Comparison of ENCODE assay signal across 8 mouse cellular contexts in genomic region chr9:48481214-48482134, GRCm38 (mm10). TPM values are rescaled to one million over a fixed set of nuclear protein-coding genes. Genes with fewer than 3 reads are reported as not detected.
DNase-seq lines count a peak whose midpoint lies in the region; ATAC-seq lines count a peak whose summit lies in the region.

No protein-coding gene starts in this region.

- no peaks in the 10 kb centered on the region for H3K9me3 ChIP-seq in heart, embryonic 10.5 days
- H3K9me3 ChIP-seq in heart, embryonic 16.5 days (replicated peaks; ENCODE audit: control insufficient read depth, low read length): no peaks in the 10 kb centered on the region
- H3K9me3 ChIP-seq in lung, embryonic 16.5 days (ENCODE audit: control insufficient read depth, low read length): no peaks in the 10 kb centered on the region

- peak overlapping the region; percentile 96 for H3K4me2 ChIP-seq in heart, embryonic 16.5 days (ENCODE audit: low read depth, low read length)
- peak overlapping the region; percentile 95 for H3K4me2 ChIP-seq in lung, embryonic 16.5 days (ENCODE audit: low read depth, low read length)

- no peaks in the 10 kb centered on the region for H3K27me3 ChIP-seq in heart, embryonic 10.5 days (ENCODE audit: insufficient read depth, poor library complexity, severe bottlenecking)
- no peaks in the 10 kb centered on the region for H3K27me3 ChIP-seq in heart, embryonic 16.5 days (ENCODE audit: control insufficient read depth, insufficient read depth, low read length)
- H3K27me3 ChIP-seq in lung, embryonic 16.5 days (ENCODE audit: control insufficient read depth, insufficient read depth, low read depth, low read length): no peaks in the 10 kb centered on the region

- 31% methylated on average over 20 of the region's 20 CpGs for WGBS in heart, embryonic 10.5 days
- WGBS in heart, embryonic 16.5 days: 25% methylated on average over 20 of the region's 20 CpGs
- WGBS in lung, embryonic 16.5 days: 28% methylated on average over 20 of the region's 20 CpGs

- DNase-seq in heart, embryonic 10.5 days (ENCODE audit: low spot score): no peak
- DNase-seq in heart, adult 9 months (ENCODE audit: low spot score in 2 of 2): no peak
- DNase-seq in Muller cell, postnatal 12 days (ENCODE audit: inconsistent ontology term): peak; percentile 30
- DNase-seq in frontal cortex, postnatal 25 days (ENCODE audit: low spot score in 2 of 2): no peak
- DNase-seq in layer of hippocampus, postnatal 10 days (ENCODE audit: low spot score in 2 of 2): no peak

- peak overlapping the region; percentile 94 for H3K4me3 ChIP-seq in heart, embryonic 10.5 days
- H3K4me3 ChIP-seq in heart, embryonic 16.5 days (ENCODE audit: low read length): peak overlapping the region; percentile 82
- peak overlapping the region; percentile 94 for H3K4me3 ChIP-seq in lung, embryonic 16.5 days (ENCODE audit: low read length)

- H3K9ac ChIP-seq in heart, embryonic 16.5 days (ENCODE audit: low read length): peak overlapping the region; percentile 64
- peak overlapping the region; percentile 38; the same call in 1 of the 2 replicates for H3K9ac ChIP-seq in lung, embryonic 16.5 days (ENCODE audit: low read length)

- H3K36me3 ChIP-seq in heart, embryonic 10.5 days: peaks cover 22% of the 10 kb centered on the region; the same call in 1 of the 2 replicates
- peaks cover 10% of the 10 kb centered on the region for H3K36me3 ChIP-seq in heart, embryonic 16.5 days (ENCODE audit: control insufficient read depth, insufficient read depth)
- peaks cover 3% of the 10 kb centered on the region for H3K36me3 ChIP-seq in lung, embryonic 16.5 days (ENCODE audit: control insufficient read depth, insufficient read depth, low read length)

- H3K27ac ChIP-seq in heart, embryonic 10.5 days: peak overlapping the region; percentile 67
- H3K27ac ChIP-seq in heart, embryonic 16.5 days (ENCODE audit: low read length): no peak overlapping the region; the same call in 1 of the 2 replicates
- H3K27ac ChIP-seq in lung, embryonic 16.5 days (ENCODE audit: low read length): no peak overlapping the region

- ATAC-seq in heart, embryonic 16.5 days (replicated peaks; ENCODE audit: extremely low read depth, insufficient read depth, low FRiP score): no peak
- ATAC-seq in lung, embryonic 16.5 days (ENCODE audit: low read depth): no peak
- ATAC-seq in frontal cortex, adult (ENCODE audit: low TSS enrichment): no peak

- 0 out of 2 replicates have a peak, but pooled peaks cover 4% of the 10 kb centered on the region for H3K4me1 ChIP-seq in heart, embryonic 10.5 days
- H3K4me1 ChIP-seq in heart, embryonic 16.5 days (ENCODE audit: control insufficient read depth, insufficient read depth, low read length): peaks cover 11% of the 10 kb centered on the region; the same call in 1 of the 2 replicates
- peaks cover 7% of the 10 kb centered on the region; the same call in 1 of the 2 replicates for H3K4me1 ChIP-seq in lung, embryonic 16.5 days (replicated peaks; ENCODE audit: control insufficient read depth, insufficient read depth, low read length)

RNA-seq across cellular contexts. Expression of gene Rexo2, which starts 1.1 kb away (rescaled TPM):
- 127 and 138 TPM in 2 replicates for polyA plus RNA-seq in heart, embryonic 10.5 days (2016; fragmentation: Nextera tagmentation; extraction: Ambion mirVana)
- polyA plus RNA-seq in heart, embryonic 16.5 days (2015; fragmentation: Nextera tagmentation; extraction: Ambion mirVana): 102 and 108 TPM in 2 replicates
- polyA plus RNA-seq in lung, embryonic 16.5 days (2015; fragmentation: Nextera tagmentation; extraction: Ambion mirVana): 103 and 106 TPM in 2 replicates
- 100 to 1,000 TPM in 1 of 2 experiments, 10 to 100 TPM in 1; 97.1 to 103 TPM for total RNA-seq in layer of hippocampus, postnatal 10 days (2021)

RNA-seq across cellular contexts. Expression of gene Rbm7, which starts 13.6 kb away (rescaled TPM):
- polyA plus RNA-seq in heart, embryonic 10.5 days (2016; fragmentation: Nextera tagmentation; extraction: Ambion mirVana): 89.0 and 106 TPM in 2 replicates
- 80.3 and 89.8 TPM in 2 replicates for polyA plus RNA-seq in heart, embryonic 16.5 days (2015; fragmentation: Nextera tagmentation; extraction: Ambion mirVana)
- polyA plus RNA-seq in lung, embryonic 16.5 days (2015; fragmentation: Nextera tagmentation; extraction: Ambion mirVana): 130 and 137 TPM in 2 replicates
- total RNA-seq in layer of hippocampus, postnatal 10 days (2021): 10 to 100 TPM; 37.4 to 39.3 TPM

RNA-seq across cellular contexts. Expression of gene Gm5617, which starts 13.8 kb away (rescaled TPM):
- 21.1 and 25.1 TPM in 2 replicates for polyA plus RNA-seq in heart, embryonic 10.5 days (2016; fragmentation: Nextera tagmentation; extraction: Ambion mirVana)
- polyA plus RNA-seq in heart, embryonic 16.5 days (2015; fragmentation: Nextera tagmentation; extraction: Ambion mirVana): 31.6 and 32.3 TPM in 2 replicates
- polyA plus RNA-seq in lung, embryonic 16.5 days (2015; fragmentation: Nextera tagmentation; extraction: Ambion mirVana): 30.1 and 34.5 TPM in 2 replicates
- total RNA-seq in layer of hippocampus, postnatal 10 days (2021): 10 to 100 TPM in 1 of 2 experiments, 1 to 10 TPM in 1; 9.8 to 11.5 TPM
